24 mouse cellular contexts compared by ENCODE assay signal in genomic region chr3:103081861-103082453, GRCm38 (mm10). TPM values are rescaled to one million over a fixed set of nuclear protein-coding genes. Genes with fewer than 3 reads are reported as not detected.
"Had no signal": no experiment of that assay in that cellular context is flagged by ENCODE, and none has a peak within 500 bp of the region (broad histone marks: within the 10 kb centered on the region; RNA-seq: fewer than 3 reads in every experiment).

No protein-coding gene starts in this region.

- H3K27ac ChIP-seq: kidney, embryonic 15.5 days; left cerebral cortex, adult 2 months; stomach, postnatal 0 days had no signal

- H3K9me3 ChIP-seq: kidney, embryonic 15.5 days; liver, embryonic 13.5 days had no signal

- H3K36me3 ChIP-seq: kidney, embryonic 15.5 days; liver, embryonic 13.5 days had no signal

- H3K4me1 ChIP-seq: kidney, embryonic 15.5 days; liver, embryonic 13.5 days had no signal

- H3K4me3 ChIP-seq: kidney, embryonic 15.5 days; left cerebral cortex, adult 2 months; liver, embryonic 13.5 days had no signal

- H3K27me3 ChIP-seq: kidney, embryonic 15.5 days; liver, embryonic 13.5 days had no signal

- H3K9ac ChIP-seq: kidney, embryonic 15.5 days; liver, embryonic 13.5 days had no signal

- H3K4me2 ChIP-seq: kidney, embryonic 15.5 days; liver, embryonic 13.5 days; midbrain, embryonic 11.5 days had no signal

- DNase-seq: kidney, postnatal 14 days; kidney, postnatal 4 days; liver, embryonic 13.5 days; lung, adult 2 months; lung, postnatal 14 days; lung, postnatal 4 days; midbrain, embryonic 14.5 days; thymus, adult 2 months; thymus, postnatal 14 days; thymus, postnatal 4 days had no signal

RNA-seq across cellular contexts. Expression of gene Ampd1, which starts 8.1 kb away (rescaled TPM):
- total RNA-seq: layer of hippocampus, adult 18-20 months; layer of hippocampus, postnatal 25 days; left cerebral cortex, adult 2 months; left cerebral cortex, postnatal 10 days; left cerebral cortex, postnatal 36 days; megakaryocyte progenitor cell, adult 5-6 weeks; megakaryocyte-erythroid progenitor cell, adult 5-6 weeks; midbrain, postnatal 0 days had no signal
- polyA plus RNA-seq: limb, embryonic 11.5 days; liver, adult 2 months; midbrain, embryonic 14.5 days; midbrain, postnatal 0 days; stomach, embryonic 14.5 days had no signal
